Mouse (Mus musculus): ENCODE results near the gene Tgm5. TPM values are rescaled to one million over a fixed set of nuclear protein-coding genes. Genes with fewer than 3 reads are reported as not detected.
"Not testable (repeated sequence)": the region's sequence is repeated elsewhere in the genome, so short reads cannot be mapped to it uniquely, and the experiment has no call there.

The Tgm5 gene
- polyA plus RNA-seq, 1 experiment from 2014 or later: not detected

GRCm38 (mm10) chr2:121061315-121061714, 24.3 kb downstream of the Tgm5 start:
- ATAC-seq (ENCODE audit: insufficient number of reproducible peaks, low FRiP score, low TSS enrichment, low read depth): no peak
- 70% methylated on average over 2 of the region's 2 CpGs for WGBS
- DNase-seq (ENCODE audit: low spot score): no peak

GRCm38 (mm10) chr2:121057997-121058396, 27.6 kb downstream of the Tgm5 start:
- Histone ChIP-seq H3K9me3 (ENCODE audit: control insufficient read depth, low read length) (no peaks in the 10 kb centered on the region), H3K4me1 (ENCODE audit: control insufficient read depth, insufficient read depth, low read length) (no peaks in the 10 kb centered on the region), H3K27ac (replicated peaks; ENCODE audit: low read depth, low read length) (no peak overlapping the region), H3K27me3 (ENCODE audit: control insufficient read depth, insufficient read depth, low read length) (no peaks in the 10 kb centered on the region), H3K4me2 (ENCODE audit: low read depth, severe bottlenecking) (no peak overlapping the region), H3K9ac (ENCODE audit: low read length) (no peak overlapping the region), H3K36me3 (ENCODE audit: control insufficient read depth, insufficient read depth, low read length) (no peaks in the 10 kb centered on the region), H3K4me3 (ENCODE audit: low read depth, low read length) (no peak overlapping the region)
- no peak for ATAC-seq (ENCODE audit: insufficient number of reproducible peaks, low FRiP score, low TSS enrichment, low read depth)
- DNase-seq (ENCODE audit: low spot score): no peak
- WGBS: 63% methylated on average over 6 of the region's 6 CpGs

More at GRCm38 (mm10) chr2:121061315-121061714, 24.3 kb downstream of the Tgm5 start:
- no peak overlapping the region for H3K4me2 ChIP-seq (ENCODE audit: low read depth, severe bottlenecking)
- no peaks in the 10 kb centered on the region for H3K27me3 ChIP-seq (ENCODE audit: control insufficient read depth, insufficient read depth, low read length)
- no peaks in the 10 kb centered on the region for H3K36me3 ChIP-seq (ENCODE audit: control insufficient read depth, insufficient read depth, low read length)
- no peak overlapping the region for H3K27ac ChIP-seq (replicated peaks; ENCODE audit: low read depth, low read length)
- H3K9ac ChIP-seq (ENCODE audit: low read length): no peak overlapping the region
- H3K9me3 ChIP-seq (ENCODE audit: control insufficient read depth, low read length): no peaks in the 10 kb centered on the region
- H3K4me3 ChIP-seq (ENCODE audit: low read depth, low read length): no peak overlapping the region
- H3K4me1 ChIP-seq (ENCODE audit: control insufficient read depth, insufficient read depth, low read length): no peaks in the 10 kb centered on the region

- Histone ChIP-seq H3K27me3 (ENCODE audit: control insufficient read depth, insufficient read depth, low read length) (no peaks in the 10 kb centered on the region), H3K9me3 (ENCODE audit: control insufficient read depth, low read length) (no peaks in the 10 kb centered on the region), H3K27ac (replicated peaks; ENCODE audit: low read depth, low read length) (no peak overlapping the region), H3K9ac (ENCODE audit: low read length) (no peak overlapping the region), H3K4me1 (ENCODE audit: control insufficient read depth, insufficient read depth, low read length) (no peaks in the 10 kb centered on the region), H3K4me3 (ENCODE audit: low read depth, low read length) (no peak overlapping the region), H3K36me3 (ENCODE audit: control insufficient read depth, insufficient read depth, low read length) (no peaks in the 10 kb centered on the region), H3K4me2 (ENCODE audit: low read depth, severe bottlenecking) (no peak overlapping the region)
- no peak for DNase-seq (ENCODE audit: low spot score)
- WGBS: 73% methylated on average over 6 of the region's 6 CpGs
- ATAC-seq (ENCODE audit: insufficient number of reproducible peaks, low FRiP score, low TSS enrichment, low read depth): no peak
These were observed 29.7 kb downstream of the Tgm5 start for GRCm38 (mm10) chr2:121055915-121056314.

GRCm38 (mm10) chr2:121054060-121054459, 31.6 kb downstream of the Tgm5 start:
- H3K4me2 ChIP-seq (ENCODE audit: low read depth, severe bottlenecking): no peak overlapping the region
- no peak for ATAC-seq (ENCODE audit: insufficient number of reproducible peaks, low FRiP score, low TSS enrichment, low read depth)
- no peak overlapping the region for H3K27ac ChIP-seq (replicated peaks; ENCODE audit: low read depth, low read length)
- H3K9me3 ChIP-seq (ENCODE audit: control insufficient read depth, low read length): no peaks in the 10 kb centered on the region
- no peaks in the 10 kb centered on the region for H3K4me1 ChIP-seq (ENCODE audit: control insufficient read depth, insufficient read depth, low read length)
- H3K27me3 ChIP-seq (ENCODE audit: control insufficient read depth, insufficient read depth, low read length): no peaks in the 10 kb centered on the region
- no peak for DNase-seq (ENCODE audit: low spot score)
- no peak overlapping the region for H3K9ac ChIP-seq (ENCODE audit: low read length)
- H3K4me3 ChIP-seq (ENCODE audit: low read depth, low read length): no peak overlapping the region
- no peaks in the 10 kb centered on the region for H3K36me3 ChIP-seq (ENCODE audit: control insufficient read depth, insufficient read depth, low read length)
- WGBS: 82% methylated on average over 2 of the region's 2 CpGs

GRCm38 (mm10) chr2:121052176-121052575, 33.5 kb downstream of the Tgm5 start:
- DNase-seq (ENCODE audit: low spot score) (no peak), ATAC-seq (ENCODE audit: insufficient number of reproducible peaks, low FRiP score, low TSS enrichment, low read depth) (no peak)
- Histone ChIP-seq H3K9me3 (ENCODE audit: control insufficient read depth, low read length) (no peaks in the 10 kb centered on the region), H3K9ac (ENCODE audit: low read length) (no peak overlapping the region), H3K4me1 (ENCODE audit: control insufficient read depth, insufficient read depth, low read length) (no peaks in the 10 kb centered on the region), H3K27me3 (ENCODE audit: control insufficient read depth, insufficient read depth, low read length) (no peaks in the 10 kb centered on the region), H3K36me3 (ENCODE audit: control insufficient read depth, insufficient read depth, low read length) (no peaks in the 10 kb centered on the region), H3K27ac (replicated peaks; ENCODE audit: low read depth, low read length) (no peak overlapping the region), H3K4me2 (ENCODE audit: low read depth, severe bottlenecking) (no peak overlapping the region), H3K4me3 (ENCODE audit: low read depth, low read length) (no peak overlapping the region)
- WGBS: 91% methylated on average over 5 of the region's 5 CpGs

- 81% methylated on average over 4 of the region's 4 CpGs for whole genome bisulfite sequencing
- no peak overlapping the region for H3K4me2 ChIP-seq (ENCODE audit: low read depth, severe bottlenecking)
These were observed 40.0 kb downstream of the Tgm5 start for GRCm38 (mm10) chr2:121045653-121046052.

GRCm38 (mm10) chr2:121041098-121041497, 44.5 kb downstream of the Tgm5 start:
- no peaks in the 10 kb centered on the region for H3K36me3 ChIP-seq (ENCODE audit: control insufficient read depth, insufficient read depth, low read length)
- no peak overlapping the region for H3K4me2 ChIP-seq (ENCODE audit: low read depth, severe bottlenecking)
- DNase-seq (ENCODE audit: low spot score): no peak
- ATAC-seq (ENCODE audit: insufficient number of reproducible peaks, low FRiP score, low TSS enrichment, low read depth): no peak
- no peaks in the 10 kb centered on the region for H3K4me1 ChIP-seq (ENCODE audit: control insufficient read depth, insufficient read depth, low read length)
- no peak overlapping the region for H3K4me3 ChIP-seq (ENCODE audit: low read depth, low read length)
- WGBS: 60% methylated on average over 5 of the region's 5 CpGs
- no peak overlapping the region for H3K9ac ChIP-seq (ENCODE audit: low read length)
- no peaks in the 10 kb centered on the region for H3K27me3 ChIP-seq (ENCODE audit: control insufficient read depth, insufficient read depth, low read length)
- no peak overlapping the region for H3K27ac ChIP-seq (replicated peaks; ENCODE audit: low read depth, low read length)
- no peaks in the 10 kb centered on the region for H3K9me3 ChIP-seq (ENCODE audit: control insufficient read depth, low read length)

More at GRCm38 (mm10) chr2:121045653-121046052, 40.0 kb downstream of the Tgm5 start:
- no peaks in the 10 kb centered on the region for H3K36me3 ChIP-seq (ENCODE audit: control insufficient read depth, insufficient read depth, low read length)
- H3K27ac ChIP-seq (replicated peaks; ENCODE audit: low read depth, low read length): no peak overlapping the region
- no peak for DNase-seq (ENCODE audit: low spot score)
- H3K9ac ChIP-seq (ENCODE audit: low read length): no peak overlapping the region
- H3K27me3 ChIP-seq (ENCODE audit: control insufficient read depth, insufficient read depth, low read length): no peaks in the 10 kb centered on the region
- ATAC-seq (ENCODE audit: insufficient number of reproducible peaks, low FRiP score, low TSS enrichment, low read depth): no peak
- H3K9me3 ChIP-seq (ENCODE audit: control insufficient read depth, low read length): no peaks in the 10 kb centered on the region
- H3K4me3 ChIP-seq (ENCODE audit: low read depth, low read length): no peak overlapping the region
- H3K4me1 ChIP-seq (ENCODE audit: control insufficient read depth, insufficient read depth, low read length): no peaks in the 10 kb centered on the region

GRCm38 (mm10) chr2:121039382-121039781, 46.3 kb downstream of the Tgm5 start:
- ATAC-seq (ENCODE audit: insufficient number of reproducible peaks, low FRiP score, low TSS enrichment, low read depth) (no peak), DNase-seq (ENCODE audit: low spot score) (no peak)
- WGBS: 93% methylated on average over 1 of the region's 1 CpGs
- H3K9ac ChIP-seq (ENCODE audit: low read length): no peak overlapping the region
- H3K4me3 ChIP-seq (ENCODE audit: low read depth, low read length): no peak overlapping the region
- no peak overlapping the region for H3K27ac ChIP-seq (replicated peaks; ENCODE audit: low read depth, low read length)
- H3K4me1 ChIP-seq (ENCODE audit: control insufficient read depth, insufficient read depth, low read length): no peaks in the 10 kb centered on the region
- H3K4me2 ChIP-seq (ENCODE audit: low read depth, severe bottlenecking): no peak overlapping the region
- H3K27me3 ChIP-seq (ENCODE audit: control insufficient read depth, insufficient read depth, low read length): no peaks in the 10 kb centered on the region
- H3K36me3 ChIP-seq (ENCODE audit: control insufficient read depth, insufficient read depth, low read length): no peaks in the 10 kb centered on the region
- no peaks in the 10 kb centered on the region for H3K9me3 ChIP-seq (ENCODE audit: control insufficient read depth, low read length)

GRCm38 (mm10) chr2:121038851-121039250, 46.8 kb downstream of the Tgm5 start:
- H3K4me3 ChIP-seq (ENCODE audit: low read depth, low read length); H3K27ac ChIP-seq (replicated peaks; ENCODE audit: low read depth, low read length); H3K36me3 ChIP-seq (ENCODE audit: control insufficient read depth, insufficient read depth, low read length); H3K4me2 ChIP-seq (ENCODE audit: low read depth, severe bottlenecking); DNase-seq (ENCODE audit: low spot score); H3K27me3 ChIP-seq (ENCODE audit: control insufficient read depth, insufficient read depth, low read length); H3K9me3 ChIP-seq (ENCODE audit: control insufficient read depth, low read length); H3K9ac ChIP-seq (ENCODE audit: low read length); H3K4me1 ChIP-seq (ENCODE audit: control insufficient read depth, insufficient read depth, low read length); ATAC-seq (ENCODE audit: insufficient number of reproducible peaks, low FRiP score, low TSS enrichment, low read depth): not testable (repeated sequence)
- WGBS: 75% methylated on average over 1 of the region's 1 CpGs

All from limb, embryonic 11.5 days (tissue).